8 mouse cellular contexts compared by ENCODE assay signal in genomic region chr2:143837291-143837701, GRCm38 (mm10). TPM values are rescaled to one million over a fixed set of nuclear protein-coding genes. Genes with fewer than 3 reads are reported as not detected.
DNase-seq lines count a peak whose midpoint lies in the region; ATAC-seq and TF ChIP-seq lines count a peak whose summit lies in the region.

No protein-coding gene starts in this region.

- H3K36me3 ChIP-seq in hindbrain, embryonic 16.5 days (ENCODE audit: control insufficient read depth, insufficient read depth, low read length), result no peaks in the 10 kb centered on the region

- TF ChIP-seq CTCF in Patski (IDR thresholded peaks at IDR 0.05), result peak; percentile 80

- no peak for DNase-seq in Patski (ENCODE audit: low read depth, low spot score)
- DNase-seq in cerebellum, postnatal 14 days, result peak; percentile 86 to 88
- DNase-seq in frontal cortex, postnatal 36 days (ENCODE audit: low spot score in 2 of 2), result peak; percentile 76 to 82
- DNase-seq in left cerebral cortex, adult 11 months (ENCODE audit: low spot score), result peak; percentile 75
- DNase-seq in lung, postnatal 4 days, result peak; percentile 50 to 82
- DNase-seq in retina, postnatal 7 days (ENCODE audit: low read depth, low spot score), result peak; percentile 78
- DNase-seq in urinary bladder, postnatal 14 days (ENCODE audit: low spot score), result peak; percentile 80

- ATAC-seq in Patski, result peak; percentile 24
- ATAC-seq in hindbrain, embryonic 16.5 days, result peak; percentile 83

- H3K9me3 ChIP-seq in hindbrain, embryonic 16.5 days (ENCODE audit: control insufficient read depth, low read length), result no peaks in the 10 kb centered on the region

- H3K4me1 ChIP-seq in hindbrain, embryonic 16.5 days (ENCODE audit: control insufficient read depth, insufficient read depth, low read depth, low read length), result no peaks in the 10 kb centered on the region

- CTCF ChIA-PET in Patski (lab: Charles Lee), result interaction anchor here (0.8 kb wide), 1 partner anchor 358 kb away, joined by 3 read pairs; no protein-coding TSS in a partner anchor

- no peaks in the 10 kb centered on the region for H3K27me3 ChIP-seq in Patski
- H3K27me3 ChIP-seq in hindbrain, embryonic 16.5 days (replicated peaks; ENCODE audit: control insufficient read depth, insufficient read depth, low read length), result no peaks in the 10 kb centered on the region

- H3K27ac ChIP-seq in hindbrain, embryonic 16.5 days (ENCODE audit: low read depth, low read length), result no peak overlapping the region

- in situ Hi-C loops in Patski (cut with MboI; ENCODE audit: low pct_unique_long_range_greater_than_20kb), result loop anchor here (5.0 to 10.0 kb wide), 3 partner anchors 380 to 618 kb away; no protein-coding TSS in a partner anchor

- POLR2A ChIA-PET in Patski (lab: Charles Lee), result no interaction called here

- H3K4me2 ChIP-seq in hindbrain, embryonic 16.5 days (ENCODE audit: low read length), result peak overlapping the region; percentile 52

- under 1% methylated on average over 8 of the region's 8 CpGs for WGBS in hindbrain, embryonic 16.5 days

- H3K9ac ChIP-seq in hindbrain, embryonic 16.5 days (ENCODE audit: low read depth, low read length), result no peak overlapping the region

- peak overlapping the region; percentile 24; the same call in 1 of the 2 replicates for H3K4me3 ChIP-seq in hindbrain, embryonic 16.5 days (ENCODE audit: low read length)

RNA-seq across cellular contexts. Expression of gene Bfsp1, which starts 25.7 kb away (rescaled TPM):
- polyA plus RNA-seq in Patski (2021), result 0.04 TPM
- polyA plus RNA-seq in hindbrain, embryonic 16.5 days (2015; fragmentation: Nextera tagmentation; extraction: Ambion mirVana), result 0.85 and 2.0 TPM in 2 replicates
